Mouse (Mus musculus): ENCODE results near the gene Exoc3l2.
A peak's percentile ranks its signal among the peaks of the same experiment; 100 is the strongest.

GRCm38 (mm10) chr7:19517652-19518365 is 54.7 kb downstream of the Exoc3l2 start, which contains the start of gene Nkpd1:
- TF ChIP-seq CTCF (conservative IDR thresholded peaks at IDR 0.05; ENCODE audit: insufficient read depth, insufficient read length, low read depth, low read length): peak; percentile 48
- no peak for TF ChIP-seq POLR2A (IDR thresholded peaks at IDR 0.05; ENCODE audit: low read depth, low read length)

All from kidney, adult 2 months (tissue).